In genomic region chr11:88564810-88565209, GRCm38 (mm10) we compare ENCODE assay signal across 16 mouse cellular contexts.
DNase-seq lines count a peak whose midpoint lies in the region; ATAC-seq and TF ChIP-seq lines count a peak whose summit lies in the region.
"Had no signal": no experiment of that assay in that cellular context is flagged by ENCODE, and none has a peak within 500 bp of the region (broad histone marks: within the 10 kb centered on the region; RNA-seq: fewer than 3 reads in every experiment).

No protein-coding gene starts in this region.

- WGBS in lung, embryonic 15.5 days = 58% methylated on average over 7 of the region's 7 CpGs
- 40% methylated on average over 7 of the region's 7 CpGs for WGBS in hindbrain, embryonic 13.5 days
- WGBS in midbrain, postnatal 0 days = 53% methylated on average over 7 of the region's 7 CpGs

- peaks cover 25% of the 10 kb centered on the region for H3K4me1 ChIP-seq in lung, embryonic 15.5 days
- peaks cover 86% of the 10 kb centered on the region for H3K4me1 ChIP-seq in hindbrain, embryonic 13.5 days (replicated peaks)
- no peaks in the 10 kb centered on the region; the same call in 1 of the 2 replicates for H3K4me1 ChIP-seq in midbrain, postnatal 0 days (ENCODE audit: insufficient read depth, low read length)

- no peak for DNase-seq in gastrocnemius, adult 2 months
- no peak for DNase-seq in gastrocnemius, postnatal 36 days
- no peak for DNase-seq in lung, postnatal 25 days (ENCODE audit: low spot score)
- DNase-seq in midbrain, postnatal 0 days (ENCODE audit: low spot score) = peak; percentile 46
- DNase-seq in ovary, postnatal 10 days (ENCODE audit: low spot score) = no peak
- no peak for DNase-seq in retina, embryonic 14.5 days (ENCODE audit: low spot score)
- DNase-seq: adrenal gland, postnatal 14 days; liver; thymus, postnatal 14 days had no signal

- peak; percentile 28; the same call in 1 of the 2 replicates for ATAC-seq in lung, embryonic 15.5 days (ENCODE audit: borderline replicate concordance, extremely low read depth, low FRiP score, low TSS enrichment)
- ATAC-seq in hindbrain, embryonic 13.5 days (ENCODE audit: low FRiP score) = no peak
- ATAC-seq in midbrain, postnatal 0 days (ENCODE audit: low FRiP score) = no peak
- ATAC-seq: forebrain, embryonic 16.5 days; intestine, postnatal 0 days; lung, postnatal 0 days had no signal

- no peaks in the 10 kb centered on the region for H3K27me3 ChIP-seq in lung, embryonic 15.5 days
- H3K27me3 ChIP-seq in hindbrain, embryonic 13.5 days = no peaks in the 10 kb centered on the region
- H3K27me3 ChIP-seq in midbrain, postnatal 0 days (ENCODE audit: insufficient read depth, low read length) = no peaks in the 10 kb centered on the region
- H3K27me3 ChIP-seq: embryonic facial prominence, embryonic 12.5 days had no signal

- peak overlapping the region; percentile 25; the same call in 1 of the 2 replicates for H3K27ac ChIP-seq in gastrocnemius, adult 2 months
- no peak overlapping the region for H3K27ac ChIP-seq in lung, embryonic 15.5 days
- peak overlapping the region; percentile 56 for H3K27ac ChIP-seq in hindbrain, embryonic 13.5 days
- no peak overlapping the region for H3K27ac ChIP-seq in midbrain, postnatal 0 days (ENCODE audit: low read depth, low read length)
- H3K27ac ChIP-seq: embryonic facial prominence, embryonic 12.5 days had no signal

- no peak for TF ChIP-seq CTCF in gastrocnemius, adult 2 months (IDR thresholded peaks at IDR 0.05)
- no peak for TF ChIP-seq CTCF in midbrain, postnatal 0 days (IDR thresholded peaks at IDR 0.05)

- intact Hi-C loops in gastrocnemius, adult 2 months (cut with DNase I) = no loop called here
- intact Hi-C loops in gastrocnemius, postnatal 36 days (cut with DNase I) = loop anchor here (5.0 kb wide), 1 partner anchor 47 kb away; no protein-coding TSS in a partner anchor

- no peak overlapping the region for H3K9ac ChIP-seq in lung, embryonic 15.5 days
- 0 out of 2 replicates have a peak overlapping the region, but pooled peaks have one; percentile 8 for H3K9ac ChIP-seq in hindbrain, embryonic 13.5 days
- H3K9ac ChIP-seq in midbrain, postnatal 0 days (replicated peaks; ENCODE audit: low read length, poor library complexity, severe bottlenecking) = no peak overlapping the region
- H3K9ac ChIP-seq: embryonic facial prominence, embryonic 12.5 days had no signal

- H3K4me2 ChIP-seq in lung, embryonic 15.5 days = no peak overlapping the region
- no peak overlapping the region for H3K4me2 ChIP-seq in hindbrain, embryonic 13.5 days
- H3K4me2 ChIP-seq in midbrain, postnatal 0 days (ENCODE audit: low read depth, low read length, poor library complexity, severe bottlenecking) = no peak overlapping the region
- H3K4me2 ChIP-seq: embryonic facial prominence, embryonic 12.5 days had no signal

- no peaks in the 10 kb centered on the region for H3K36me3 ChIP-seq in lung, embryonic 15.5 days
- H3K36me3 ChIP-seq in hindbrain, embryonic 13.5 days = no peaks in the 10 kb centered on the region
- H3K36me3 ChIP-seq in midbrain, postnatal 0 days (ENCODE audit: insufficient read depth, low read length) = no peaks in the 10 kb centered on the region

- no peaks in the 10 kb centered on the region for H3K9me3 ChIP-seq in lung, embryonic 15.5 days
- no peaks in the 10 kb centered on the region for H3K9me3 ChIP-seq in hindbrain, embryonic 13.5 days
- H3K9me3 ChIP-seq in midbrain, postnatal 0 days (ENCODE audit: low read length) = no peaks in the 10 kb centered on the region
- H3K9me3 ChIP-seq: embryonic facial prominence, embryonic 12.5 days; G1E had no signal

- no peak overlapping the region for H3K4me3 ChIP-seq in gastrocnemius, adult 2 months
- H3K4me3 ChIP-seq in lung, embryonic 15.5 days = no peak overlapping the region
- no peak overlapping the region for H3K4me3 ChIP-seq in hindbrain, embryonic 13.5 days
- no peak overlapping the region for H3K4me3 ChIP-seq in midbrain, postnatal 0 days (ENCODE audit: low read depth, low read length)
- H3K4me3 ChIP-seq: embryonic facial prominence, embryonic 12.5 days had no signal

Comparison
In these comparisons a context has a peak if more than half of its experiments do, and no peak if none do; other contexts are left out.
1. H3K27ac ChIP-seq: peak in gastrocnemius, adult 2 months (single experiment) and hindbrain, embryonic 13.5 days (single experiment); none in lung, embryonic 15.5 days (single experiment) and midbrain, postnatal 0 days (single experiment).